Mouse (Mus musculus) 3134 (cell line): ENCODE data around the gene Gpr176.

Experiments used
- DNase-seq: peaks from one replicate; pipeline ENCODE4 v3.0.0-alpha.2; 2011; ENCODE audit warnings: low spot score; ENCODE audit not compliant: insufficient read length; ENCODE audit errors: extremely low read depth

Gene Gpr176

GRCm38 (mm10) chr2:118303456-118303855 lies 69.8 kb downstream of the Gpr176 start:
- no peak for DNase-seq

DNA sequence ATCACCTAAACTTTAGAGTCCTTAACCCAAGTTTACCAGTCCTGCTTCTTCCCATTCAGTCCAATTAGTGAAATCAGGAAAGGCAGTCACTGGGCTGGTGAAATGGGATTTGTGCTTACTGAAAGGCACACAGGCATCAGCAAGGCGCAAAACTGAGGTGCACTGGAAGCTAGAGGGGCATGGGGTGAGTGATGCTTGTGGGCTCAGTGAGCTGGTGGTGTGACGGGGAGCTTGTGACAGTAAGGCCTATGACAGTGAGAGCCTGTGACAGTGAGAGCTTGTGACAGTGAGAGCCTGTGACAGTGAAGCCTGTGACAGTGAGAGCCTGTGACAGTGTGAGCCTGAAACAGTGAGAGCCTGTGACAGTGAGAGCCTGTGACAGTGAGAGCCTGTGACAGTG lies 71.6 kb downstream of the Gpr176 start:
- no peak for DNase-seq

- DNase-seq: no peak
These were observed 72.1 kb downstream of the Gpr176 start for GRCm38 (mm10) chr2:118301041-118301545.

- DNase-seq: no peak
These were observed 73.2 kb downstream of the Gpr176 start for GRCm38 (mm10) chr2:118299981-118300380.

GRCm38 (mm10) chr2:118298601-118299000 lies 74.6 kb downstream of the Gpr176 start:
- DNase-seq: no peak

DNA sequence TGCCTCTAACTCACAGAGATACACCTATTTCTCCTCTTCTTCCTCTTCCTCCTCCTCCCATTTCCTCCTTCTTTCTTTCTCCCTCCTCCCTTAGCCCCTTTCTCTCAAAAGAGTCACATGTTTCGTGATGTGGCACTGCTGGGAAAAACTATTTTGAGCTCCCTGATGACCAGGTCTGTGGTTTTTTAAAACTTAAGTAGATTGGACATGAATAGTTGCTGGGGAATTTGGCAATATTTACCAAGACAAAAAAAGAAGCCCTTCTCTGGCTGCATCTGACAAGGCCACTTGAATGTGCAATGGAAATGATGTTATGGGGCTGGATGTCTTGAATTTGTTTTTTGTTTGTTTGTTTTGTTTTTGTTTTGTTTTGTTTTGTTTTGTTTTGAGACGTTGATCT lies 75.3 kb downstream of the Gpr176 start:
- peak; percentile 18 for DNase-seq

- DNase-seq: no peak
These were observed 77.7 kb downstream of the Gpr176 start for GRCm38 (mm10) chr2:118295505-118295904.

- no peak for DNase-seq
These were observed 79.6 kb downstream of the Gpr176 start for GRCm38 (mm10) chr2:118293583-118293982.

DNA sequence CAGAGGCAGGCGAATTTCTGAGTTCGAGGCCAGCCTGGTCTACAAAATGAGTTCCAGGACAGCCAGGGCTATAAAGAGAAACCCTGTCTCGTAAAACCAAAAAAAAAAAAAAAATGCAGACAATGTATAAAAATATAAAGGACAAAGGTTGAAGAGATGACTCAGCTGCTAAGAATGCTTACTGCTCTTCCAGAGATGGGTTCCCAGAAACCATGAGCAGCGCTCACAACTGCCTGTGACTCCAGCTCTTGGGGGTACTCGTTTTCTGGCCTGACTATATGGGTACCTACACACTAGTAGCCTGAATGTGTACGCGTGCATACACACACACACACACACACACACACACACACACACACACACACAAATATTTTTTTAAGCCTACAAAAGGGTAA lies 84.2 kb downstream of the Gpr176 start:
- DNase-seq: peak; percentile 34

DNA sequence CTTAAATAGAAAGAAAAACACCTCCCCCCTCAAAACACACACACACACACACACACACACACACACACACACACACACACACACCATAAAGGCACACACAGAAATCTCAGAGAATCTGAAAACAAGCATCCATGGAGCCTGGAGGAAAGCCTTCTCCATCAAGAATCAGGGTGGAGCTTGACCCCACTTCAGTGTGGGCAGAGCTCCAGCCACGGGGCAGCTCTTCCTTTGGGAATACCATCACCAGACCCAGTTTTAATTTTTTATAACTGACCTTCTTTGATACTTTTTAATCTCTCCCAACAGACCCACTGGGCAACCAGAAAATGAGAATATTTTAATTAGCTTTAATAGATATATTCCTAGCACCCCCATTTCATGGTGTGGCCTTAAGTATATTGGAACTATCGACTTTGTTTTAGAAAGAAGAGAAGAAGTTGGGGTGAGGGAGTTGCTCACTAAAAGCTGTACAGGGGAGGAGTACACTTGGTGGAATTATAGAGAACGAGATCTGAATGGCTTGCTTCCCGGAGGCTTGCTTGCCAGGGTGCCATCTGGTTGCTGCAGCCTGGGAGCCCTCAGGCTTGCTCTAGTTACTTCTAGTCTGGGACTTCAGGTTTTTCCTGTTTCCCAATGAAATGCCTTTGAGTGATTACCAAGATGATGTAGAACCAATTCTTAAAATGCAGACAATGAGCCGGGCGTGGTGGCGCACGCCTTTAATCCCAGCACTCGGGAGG lies 84.7 kb downstream of the Gpr176 start:
- DNase-seq: peak; percentile 53

DNA sequence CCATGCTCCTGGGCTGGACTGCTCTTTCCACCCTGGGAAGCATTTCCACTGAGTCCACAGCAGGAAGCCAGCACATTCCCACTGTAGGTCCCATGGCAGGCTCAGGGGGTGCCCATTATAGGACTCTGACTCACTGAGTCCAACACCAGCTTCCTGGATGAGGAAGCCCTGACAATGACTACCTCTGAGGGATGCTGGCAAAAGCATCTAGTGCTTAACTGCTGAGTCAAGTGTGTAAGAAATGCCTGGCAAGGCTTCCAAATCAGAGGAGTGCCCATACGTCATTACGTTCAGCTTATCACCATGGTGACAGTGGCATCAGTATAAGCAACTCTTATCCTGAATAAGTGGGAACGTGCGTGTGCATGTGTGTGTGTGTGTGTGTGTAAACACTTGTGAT lies 85.5 kb downstream of the Gpr176 start:
- DNase-seq: peak; percentile 72

DNA sequence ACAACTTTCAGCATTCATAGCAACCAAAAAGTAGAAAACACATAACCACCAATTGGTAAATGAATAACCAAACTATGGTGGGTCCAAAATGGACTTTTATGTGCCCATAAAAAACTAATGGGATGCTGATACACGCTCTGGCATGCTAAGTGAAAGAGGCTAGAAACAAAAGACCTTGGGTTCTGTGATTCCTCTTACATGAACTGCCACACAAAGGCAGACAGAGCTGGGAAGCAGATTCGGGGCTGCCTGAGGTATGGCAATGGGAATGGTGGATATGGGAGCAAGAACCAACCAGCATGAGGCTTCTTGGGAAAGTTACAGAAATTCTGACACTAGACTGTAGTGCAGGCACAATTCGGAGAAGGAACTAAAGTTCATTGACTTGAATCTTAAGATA lies 90.8 kb downstream of the Gpr176 start:
- DNase-seq: no peak

- DNase-seq: no peak
These were observed 95.0 kb downstream of the Gpr176 start for GRCm38 (mm10) chr2:118278249-118278648.

- no peak for DNase-seq
These were observed 101.6 kb downstream of the Gpr176 start for GRCm38 (mm10) chr2:118271606-118272005.

GRCm38 (mm10) chr2:118270213-118270612 lies 103.0 kb downstream of the Gpr176 start:
- no peak for DNase-seq

DNA sequence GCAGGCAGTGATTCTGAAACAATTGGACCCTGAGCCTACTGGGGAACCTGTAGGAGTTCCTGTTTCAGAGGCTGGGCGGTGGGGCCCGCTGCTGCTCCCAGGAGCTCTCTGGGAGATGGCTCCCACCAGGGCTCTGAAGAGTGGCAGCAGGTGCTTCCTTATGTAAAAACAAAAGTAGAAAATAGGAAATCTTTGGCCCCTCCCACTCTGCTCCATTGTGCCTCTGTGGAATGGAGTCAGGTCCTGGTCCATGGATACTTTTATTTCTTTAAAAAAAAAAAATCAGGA lies 109.4 kb downstream of the Gpr176 start:
- no peak for DNase-seq

DNA sequence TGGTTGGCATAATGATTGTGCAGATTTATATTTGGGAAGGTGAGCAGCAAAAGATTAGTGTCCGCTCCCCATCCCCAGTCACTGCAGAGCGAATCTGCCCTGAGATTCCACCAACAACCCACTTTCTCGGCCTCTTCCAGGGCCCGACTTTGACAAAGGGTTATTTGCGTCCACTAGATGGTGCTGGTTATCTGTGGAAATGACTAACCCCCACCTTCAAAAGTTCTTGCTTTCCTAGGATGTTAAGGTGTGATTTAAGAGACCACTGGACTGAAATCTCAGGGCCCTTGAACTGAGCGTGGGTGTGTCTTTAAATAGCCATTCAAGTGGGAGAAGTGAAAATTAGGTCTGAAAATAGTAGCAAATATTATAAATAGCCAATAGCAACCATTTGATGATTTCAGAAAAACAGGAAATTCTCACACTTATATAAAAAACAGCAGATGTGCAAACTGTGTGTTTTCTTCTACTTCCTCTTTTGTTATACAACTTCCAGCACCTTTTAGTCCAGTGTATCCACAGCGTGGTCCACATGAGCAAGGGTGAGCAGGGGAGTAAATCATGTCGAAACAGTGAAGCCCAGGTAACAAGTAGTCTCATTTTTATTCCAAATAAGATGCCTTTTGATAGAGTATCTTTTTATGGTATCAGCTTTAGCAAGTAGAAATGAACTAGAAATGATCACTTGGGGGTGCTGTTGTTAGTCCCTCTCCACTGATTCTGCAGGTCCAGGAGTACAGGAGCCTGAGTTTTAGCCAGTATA lies 109.9 kb downstream of the Gpr176 start:
- no peak for DNase-seq

DNA sequence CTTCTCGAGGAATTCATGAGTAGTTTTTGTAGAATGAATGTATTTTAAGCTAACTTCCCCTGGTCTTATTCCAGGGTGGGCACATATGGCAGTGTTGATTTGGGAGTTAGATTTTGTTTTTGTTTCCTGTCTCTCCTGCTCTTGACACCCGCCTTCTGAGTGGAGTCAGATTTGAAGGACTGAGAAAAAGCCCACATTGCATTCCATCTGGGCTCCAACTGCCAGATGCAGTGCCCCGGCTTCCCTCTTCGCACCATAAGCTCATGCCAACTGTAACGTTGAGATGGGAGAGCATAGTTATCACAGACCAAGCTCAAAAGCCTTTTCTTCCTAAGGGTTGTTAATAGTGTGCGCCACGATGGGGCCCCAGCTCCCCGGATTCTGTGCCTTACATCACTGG lies 110.5 kb downstream of the Gpr176 start:
- no peak for DNase-seq

GRCm38 (mm10) chr2:118259746-118260145 lies 113.5 kb downstream of the Gpr176 start:
- no peak for DNase-seq

DNA sequence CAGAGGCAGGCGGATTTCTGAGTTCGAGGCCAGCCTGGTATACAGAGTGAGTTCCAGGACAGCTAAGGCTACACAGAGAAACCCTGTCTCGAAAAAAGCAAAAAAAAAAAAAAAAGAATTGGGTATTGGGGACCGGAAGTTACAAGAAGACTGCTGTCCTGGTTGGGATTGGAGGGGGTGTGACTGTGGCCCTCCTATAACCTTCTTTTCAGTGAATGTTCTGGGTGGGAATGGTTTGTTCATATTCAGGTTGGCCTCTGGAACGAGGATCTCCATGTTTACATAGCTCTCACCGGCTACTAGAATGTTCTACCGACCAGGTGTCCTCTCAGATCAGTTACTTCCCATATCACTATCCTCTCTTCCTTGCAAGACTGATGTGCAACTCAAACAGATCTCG lies 116.1 kb downstream of the Gpr176 start:
- DNase-seq: no peak

GRCm38 (mm10) chr2:118256621-118257053 lies 116.6 kb downstream of the Gpr176 start, which contains the start of gene Fsip1:
TSS of gene Fsip1 (minus strand) at chr2:118256966.
- peak; percentile 86 for DNase-seq

GRCm38 (mm10) chr2:118254516-118254915 lies 118.7 kb downstream of the Gpr176 start:
- DNase-seq: no peak
